In the genomic region with DNA sequence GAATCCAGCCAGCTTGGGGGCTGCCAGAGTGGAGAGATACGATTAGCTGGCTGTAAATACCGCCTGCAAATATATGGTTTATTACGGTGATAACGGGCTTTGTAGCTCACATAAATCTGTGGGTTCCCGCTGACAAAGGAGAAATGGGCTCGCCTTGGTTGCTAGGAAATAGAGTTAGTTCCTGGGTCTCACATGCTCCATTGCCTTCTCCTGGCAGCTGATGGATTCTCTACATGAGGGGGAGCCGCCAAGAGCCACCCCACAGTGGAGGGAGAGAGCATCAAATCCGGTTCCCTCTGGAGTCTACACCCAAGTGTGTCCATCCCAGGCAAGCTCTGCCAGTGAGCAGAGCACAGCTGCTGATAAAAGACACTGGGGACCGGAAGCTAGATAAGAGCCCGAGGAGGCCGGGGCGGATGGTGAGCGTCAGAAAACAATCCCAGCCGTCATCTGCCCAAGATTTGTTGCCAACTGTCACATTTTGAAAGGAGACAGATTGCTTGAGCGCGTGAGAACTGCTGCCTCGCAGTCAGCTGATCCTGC, we compare ENCODE assay signal across 8 mouse cellular contexts.
DNase-seq lines count a peak whose midpoint lies in the region; ATAC-seq and TF ChIP-seq lines count a peak whose summit lies in the region.

No protein-coding gene starts in this region.

- TF ChIP-seq CTCF in forebrain, postnatal 0 days (IDR thresholded peaks at IDR 0.05; ENCODE audit: low read depth) = no peak
- no peak for TF ChIP-seq CTCF in layer of hippocampus, adult 2 months (conservative IDR thresholded peaks at IDR 0.05)
- TF ChIP-seq CTCF in lung, adult 2 months (IDR thresholded peaks at IDR 0.05; ENCODE audit: insufficient read depth, low read length) = no peak

- H3K9me3 ChIP-seq in forebrain, postnatal 0 days (ENCODE audit: low read length) = no peaks in the 10 kb centered on the region
- H3K9me3 ChIP-seq in hindbrain, embryonic 11.5 days (ENCODE audit: control insufficient read depth, low read length) = no peaks in the 10 kb centered on the region

- peak overlapping the region; percentile 57 for H3K27ac ChIP-seq in forebrain, postnatal 0 days (ENCODE audit: low read depth, low read length)
- H3K27ac ChIP-seq in hindbrain, embryonic 11.5 days (ENCODE audit: low read depth, low read length) = no peak overlapping the region
- no peak overlapping the region for H3K27ac ChIP-seq in layer of hippocampus, adult 2 months

- WGBS in forebrain, postnatal 0 days = 12% methylated on average over 17 of the region's 17 CpGs
- 43% methylated on average over 17 of the region's 17 CpGs for WGBS in hindbrain, embryonic 11.5 days
- 17% methylated on average over 17 of the region's 17 CpGs for WGBS in lung, adult 2 months

- H3K4me2 ChIP-seq in forebrain, postnatal 0 days (ENCODE audit: low read depth) = peak overlapping the region; percentile 40
- no peak overlapping the region for H3K4me2 ChIP-seq in hindbrain, embryonic 11.5 days (replicated peaks; ENCODE audit: low read depth, low read length)

- no peaks in the 10 kb centered on the region for H3K27me3 ChIP-seq in forebrain, postnatal 0 days (ENCODE audit: insufficient read depth, low read length)
- H3K27me3 ChIP-seq in hindbrain, embryonic 11.5 days (ENCODE audit: control insufficient read depth, insufficient read depth, low read length) = no peaks in the 10 kb centered on the region

- no peak for TF ChIP-seq POLR2A in lung, adult 2 months (IDR thresholded peaks at IDR 0.05; ENCODE audit: borderline replicate concordance, extremely low read depth, low read depth, low read length)

- peak; percentile 93 for ATAC-seq in forebrain, postnatal 0 days
- peak; percentile 64 for ATAC-seq in hindbrain, embryonic 11.5 days (ENCODE audit: low FRiP score)
- ATAC-seq in monocyte, adult 5-6 weeks (replicated peaks; ENCODE audit: insufficient number of reproducible peaks, low FRiP score, low TSS enrichment, poor library complexity, severe bottlenecking) = no peak

- peak overlapping the region; percentile 22; the same call in 1 of the 2 replicates for H3K9ac ChIP-seq in forebrain, postnatal 0 days
- H3K9ac ChIP-seq in hindbrain, embryonic 11.5 days (ENCODE audit: low read depth, low read length) = no peak overlapping the region

- peak; percentile 60 to 69 for DNase-seq in cerebellum, postnatal 14 days
- no peak for DNase-seq in cerebellum, adult 9-11 months
- DNase-seq in forebrain, postnatal 0 days = peak; percentile 82
- DNase-seq in hindbrain, embryonic 11.5 days (ENCODE audit: low spot score) = peak; percentile 39
- DNase-seq in layer of hippocampus, adult 2 months (ENCODE audit: low spot score in 2 of 2) = peak; percentile 55 to 67
- DNase-seq in lung, adult 2 months = peak; percentile 26
- DNase-seq in retina, embryonic 14.5 days (ENCODE audit: low spot score) = peak; percentile 50

- H3K4me1 ChIP-seq in forebrain, postnatal 0 days (ENCODE audit: insufficient read depth) = peaks cover 11% of the 10 kb centered on the region; the same call in 1 of the 2 replicates
- no peaks in the 10 kb centered on the region for H3K4me1 ChIP-seq in hindbrain, embryonic 11.5 days (replicated peaks; ENCODE audit: control insufficient read depth, insufficient read depth, low read length)
- 0 out of 2 replicates have a peak, but pooled peaks cover 2% of the 10 kb centered on the region for H3K4me1 ChIP-seq in lung, adult 2 months (ENCODE audit: control insufficient read depth, insufficient read depth, low read length)

- H3K36me3 ChIP-seq in forebrain, postnatal 0 days (ENCODE audit: insufficient read depth) = no peaks in the 10 kb centered on the region
- H3K36me3 ChIP-seq in hindbrain, embryonic 11.5 days (ENCODE audit: control insufficient read depth, insufficient read depth, low read length) = no peaks in the 10 kb centered on the region

- H3K4me3 ChIP-seq in forebrain, postnatal 0 days (ENCODE audit: low read depth, low read length) = 0 out of 2 replicates have a peak overlapping the region, but pooled peaks have one; percentile 5
- H3K4me3 ChIP-seq in hindbrain, embryonic 11.5 days (ENCODE audit: low read depth, low read length) = no peak overlapping the region
- H3K4me3 ChIP-seq in layer of hippocampus, adult 2 months = peak overlapping the region; percentile 19
- no peak overlapping the region for H3K4me3 ChIP-seq in lung, adult 2 months (replicated peaks; ENCODE audit: extremely low read depth, low read depth, low read length)

Comparison
In these comparisons a context has a peak if more than half of its experiments do, and no peak if none do; other contexts are left out.
1. H3K4me3 ChIP-seq: peak in forebrain, postnatal 0 days (single experiment) and layer of hippocampus, adult 2 months (single experiment); none in hindbrain, embryonic 11.5 days (single experiment) and lung, adult 2 months (single experiment).